Mouse (Mus musculus): ENCODE results near the gene Mbd5.

- TF ChIP-seq CTCF (IDR thresholded peaks at IDR 0.05; ENCODE audit: low read depth), result no peak
- TF ChIP-seq EP300 (IDR thresholded peaks at IDR 0.05; ENCODE audit: low read depth), result no peak
Measured at GRCm38 (mm10) chr2:49366878-49367545, 417.7 kb downstream of the Mbd5 start.

All from liver, postnatal 0 days (tissue).